Mouse (Mus musculus) lung, postnatal 0 days (tissue): ENCODE measurements around the gene Lrp1.

Experiments
- CTCF ChIP-seq: IDR thresholded peaks from 2 replicates; pipeline ENCODE4 v1.5.1; 2016; ENCODE audit warnings: antibody characterized with exemption, mild to moderate bottlenecking
- EP300 ChIP-seq: IDR thresholded peaks from 2 replicates; pipeline ENCODE4 v1.6.1; 2016; ENCODE audit warnings: antibody characterized with exemption, mild to moderate bottlenecking, control low read depth

- TF ChIP-seq CTCF (no peak), EP300 (peak; percentile 57)
Observed at GRCm38 (mm10) chr10:127621191-127622056, 476 bp upstream of the Lrp1 start.
